Mouse (Mus musculus) limb, embryonic 13.5 days (tissue): ENCODE data around the gene Vmn1r4. TPM values are rescaled to one million over a fixed set of nuclear protein-coding genes. Genes with fewer than 3 reads are reported as not detected.

Experiments
- ATAC-seq: fragments of 200-750 bp; cut with Nextera tagmentation; 2 replicates; pipeline ENCODE4 v1.8.0; 2017; ENCODE audit warnings: low read depth, moderate number of reproducible peaks, moderate TSS enrichment; ENCODE audit not compliant: low FRiP score
- H3K27ac ChIP-seq: fragments of 300-500 bp; sonication (generic); 2 replicates; pipeline ENCODE4 v1.5.1; 2015; ENCODE audit warnings: inconsistent platforms, mild to moderate bottlenecking, moderate library complexity
- H3K27me3 ChIP-seq: fragments of 300-500 bp; sonication (generic); 2 replicates; pipeline ENCODE4 v1.6.1; 2015; ENCODE audit warnings: mild to moderate bottlenecking, inconsistent platforms
- H3K36me3 ChIP-seq: fragments of 300-500 bp; sonication (generic); 2 replicates; pipeline ENCODE4 v1.6.1; 2015; ENCODE audit warnings: inconsistent platforms, mild to moderate bottlenecking, moderate library complexity
- H3K4me1 ChIP-seq: fragments of 300-500 bp; sonication (generic); 2 replicates; pipeline ENCODE4 v1.6.1; 2015; ENCODE audit warnings: inconsistent platforms
- H3K4me2 ChIP-seq: fragments of 300-500 bp; sonication (generic); replicated peaks from 2 replicates; pipeline ENCODE4 v1.6.1; 2015; ENCODE audit warnings: inconsistent platforms, mild to moderate bottlenecking, moderate library complexity
- H3K4me3 ChIP-seq: fragments of 300-500 bp; sonication (generic); 2 replicates; pipeline ENCODE4 v1.5.1; 2015; ENCODE audit warnings: moderate library complexity, mild to moderate bottlenecking, inconsistent platforms
- H3K9ac ChIP-seq: fragments of 300-500 bp; sonication (generic); 2 replicates; pipeline ENCODE4 v1.6.1; 2015; ENCODE audit warnings: mild to moderate bottlenecking, inconsistent platforms
- H3K9me3 ChIP-seq: fragments of 300-500 bp; sonication (generic); 2 replicates; pipeline ENCODE4 v1.6.1; 2016; ENCODE audit warnings: inconsistent platforms
- WGBS: fragments of 180-500 bp; shearing (Covaris S2); methylation state at CpG from one replicate; pipeline ENCODE4 v1.1.7; 2015; 5-methylcytosine and 5-hydroxymethylcytosine counted together
- polyA plus RNA-seq: library from polyadenylated mRNA; unstranded; fragments of >200 nt; fragmentation: Nextera tagmentation; extraction: Ambion mirVana; gene quantifications from 2 replicates; pipeline ENCODE4 v1.2.1, GENCODE M21; 2015

Gene Vmn1r4
- polyA plus RNA-seq, 1 experiment from 2014 or later = 0.11 TPM

DNA sequence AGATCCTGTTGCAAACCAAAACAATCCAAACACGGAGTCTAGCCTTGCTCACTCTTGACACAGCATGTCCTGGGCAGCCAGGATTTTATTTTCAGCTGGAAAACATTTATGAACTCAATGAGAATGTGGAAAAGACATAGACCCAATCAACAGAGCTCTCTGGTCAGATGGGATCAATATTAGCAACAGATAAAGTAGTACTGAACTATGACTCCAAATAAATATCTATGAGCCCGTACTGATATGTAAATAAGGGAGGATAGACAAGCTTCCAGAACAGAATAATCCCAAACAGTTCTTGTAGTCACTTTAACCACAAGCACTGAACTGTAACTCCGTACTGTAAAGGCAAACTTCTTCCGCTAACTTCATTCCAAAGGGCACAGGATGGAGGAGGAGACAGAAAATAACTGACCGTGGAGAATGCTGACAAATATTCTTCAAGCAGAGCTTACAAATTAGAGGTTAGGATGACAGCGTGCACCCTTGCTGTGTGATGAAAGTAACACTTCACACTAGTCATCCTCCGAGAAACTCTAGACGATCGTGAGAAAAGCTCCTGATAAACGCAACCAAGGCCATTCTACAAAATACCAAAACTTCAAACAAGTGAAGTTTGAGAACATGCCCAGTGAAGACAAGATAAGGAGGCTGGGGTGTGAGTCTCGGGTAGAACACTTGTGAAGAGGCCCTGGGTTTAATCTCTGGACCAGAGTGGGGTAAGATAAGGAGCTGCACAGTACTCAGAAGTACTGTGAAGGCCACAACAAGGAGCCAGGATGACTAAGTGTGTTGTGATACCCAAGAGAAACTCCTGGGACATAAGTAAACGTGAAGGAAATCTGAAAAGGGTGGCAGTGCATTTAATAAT lies 3.4 kb upstream of the Vmn1r4 start:
- no peak for ATAC-seq
- Histone ChIP-seq H3K4me1 (peaks cover 10% of the 10 kb centered on the region; the same call in 1 of the 2 replicates), H3K4me2 (no peak overlapping the region), H3K36me3 (no peaks in the 10 kb centered on the region), H3K27me3 (no peaks in the 10 kb centered on the region), H3K9ac (no peak overlapping the region), H3K4me3 (no peak overlapping the region), H3K9me3 (no peaks in the 10 kb centered on the region), H3K27ac (no peak overlapping the region)
- 75% methylated on average over 12 of the region's 12 CpGs for WGBS

GRCm38 (mm10) chr6:56923331-56923725 lies 487 bp upstream of the Vmn1r4 start:
- Histone ChIP-seq H3K27me3 (no peaks in the 10 kb centered on the region), H3K9me3 (no peaks in the 10 kb centered on the region), H3K9ac (peak overlapping the region; percentile 83), H3K4me3 (peak overlapping the region; percentile 69), H3K4me1 (peaks cover 10% of the 10 kb centered on the region; the same call in 1 of the 2 replicates), H3K4me2 (peak overlapping the region; percentile 63), H3K36me3 (no peaks in the 10 kb centered on the region), H3K27ac (peak overlapping the region; percentile 74; the same call in 1 of the 2 replicates)
- under 1% methylated on average over 25 of the region's 25 CpGs for WGBS
- ATAC-seq = no peak

DNA sequence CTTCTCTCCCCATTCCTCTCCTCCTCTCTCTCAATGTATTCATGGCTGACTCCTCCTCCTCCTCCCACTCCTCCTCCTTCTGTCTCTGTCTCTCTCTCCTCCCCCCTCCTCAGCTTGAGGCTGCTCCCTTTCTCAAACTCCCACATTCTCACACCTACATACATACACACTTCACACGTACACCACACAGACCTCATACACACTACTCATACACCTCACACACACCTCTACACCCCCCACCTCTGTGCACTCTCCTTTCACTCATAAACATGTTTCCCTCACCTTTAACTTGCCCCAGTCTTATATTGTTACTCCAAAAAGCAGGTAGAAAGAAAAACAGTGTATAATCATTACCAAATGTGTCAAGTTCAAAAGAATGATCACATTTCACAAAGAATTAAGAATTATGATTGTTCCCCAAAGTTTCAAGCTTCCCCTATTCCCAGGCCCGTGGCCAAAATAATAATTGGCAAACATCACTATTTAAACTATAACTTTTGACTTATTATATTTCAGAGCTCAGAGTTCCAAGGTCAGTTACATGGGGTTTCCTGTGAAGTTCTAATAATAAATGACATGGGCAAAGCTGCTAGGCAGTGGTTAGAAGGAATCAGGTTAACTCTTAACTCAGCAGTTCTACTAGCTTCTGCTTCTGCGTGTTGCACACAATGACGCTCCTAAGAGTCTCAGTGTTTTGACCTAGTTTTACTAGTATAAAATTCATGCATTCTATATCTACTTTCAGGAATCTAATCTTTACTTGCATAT lies 8.0 kb downstream of the Vmn1r4 start:
- no peak overlapping the region for H3K4me2 ChIP-seq
- peaks cover 4% of the 10 kb centered on the region; the same call in 1 of the 2 replicates for H3K9me3 ChIP-seq
- H3K4me1 ChIP-seq = no peaks in the 10 kb centered on the region
- H3K4me3 ChIP-seq = no peak overlapping the region
- ATAC-seq = peak; percentile 83
- H3K27ac ChIP-seq = no peak overlapping the region
- WGBS = 50% methylated on average over 4 of the region's 4 CpGs
- H3K27me3 ChIP-seq = no peaks in the 10 kb centered on the region
- H3K36me3 ChIP-seq = no peaks in the 10 kb centered on the region
- H3K9ac ChIP-seq = no peak overlapping the region

DNA sequence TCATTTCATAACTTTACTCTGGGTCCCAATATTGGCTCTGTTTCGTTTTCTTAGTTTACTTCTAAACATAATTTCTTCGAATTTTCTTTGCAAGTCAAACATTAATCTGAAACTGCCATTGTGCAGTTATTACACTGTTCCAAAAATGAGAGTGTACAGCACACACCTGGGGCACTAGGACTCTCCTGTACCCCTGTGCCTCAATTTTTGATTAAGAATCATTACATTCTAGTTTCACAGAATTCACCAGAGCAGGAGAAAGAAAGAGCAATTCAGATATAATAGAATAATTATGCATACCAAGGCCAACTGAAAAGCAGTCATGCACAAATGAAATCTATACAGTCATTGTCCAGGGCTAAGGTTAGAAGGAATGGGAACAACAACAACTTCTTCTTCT lies 8.6 kb downstream of the Vmn1r4 start:
- no peak for ATAC-seq
- no peak overlapping the region for H3K4me2 ChIP-seq
- no peak overlapping the region for H3K4me3 ChIP-seq
- H3K9ac ChIP-seq = no peak overlapping the region
- no peaks in the 10 kb centered on the region for H3K36me3 ChIP-seq
- no peak overlapping the region for H3K27ac ChIP-seq
- 67% methylated on average over 2 of the region's 2 CpGs for WGBS
- no peaks in the 10 kb centered on the region for H3K4me1 ChIP-seq
- no peaks in the 10 kb centered on the region for H3K27me3 ChIP-seq
- H3K9me3 ChIP-seq = peaks cover 4% of the 10 kb centered on the region; the same call in 1 of the 2 replicates

- no peak overlapping the region for H3K4me3 ChIP-seq
- no peak for ATAC-seq
- H3K9me3 ChIP-seq = peaks cover 4% of the 10 kb centered on the region; the same call in 1 of the 2 replicates
- 85% methylated on average over 4 of the region's 4 CpGs for WGBS
- no peak overlapping the region for H3K4me2 ChIP-seq
- no peaks in the 10 kb centered on the region for H3K36me3 ChIP-seq
- no peaks in the 10 kb centered on the region for H3K4me1 ChIP-seq
- no peak overlapping the region for H3K27ac ChIP-seq
- H3K27me3 ChIP-seq = no peaks in the 10 kb centered on the region
- H3K9ac ChIP-seq = no peak overlapping the region
Observed at GRCm38 (mm10) chr6:56934366-56934765, 10.6 kb downstream of the Vmn1r4 start.

GRCm38 (mm10) chr6:56956436-56956835 lies 32.6 kb downstream of the Vmn1r4 start:
- H3K27ac ChIP-seq = no peak overlapping the region
- 87% methylated on average over 5 of the region's 5 CpGs for WGBS
- H3K4me3 ChIP-seq = no peak overlapping the region
- H3K4me1 ChIP-seq = no peaks in the 10 kb centered on the region
- H3K9ac ChIP-seq = no peak overlapping the region
- H3K36me3 ChIP-seq = no peaks in the 10 kb centered on the region
- no peaks in the 10 kb centered on the region for H3K9me3 ChIP-seq
- no peak overlapping the region for H3K4me2 ChIP-seq
- no peak for ATAC-seq
- H3K27me3 ChIP-seq = no peaks in the 10 kb centered on the region

DNA sequence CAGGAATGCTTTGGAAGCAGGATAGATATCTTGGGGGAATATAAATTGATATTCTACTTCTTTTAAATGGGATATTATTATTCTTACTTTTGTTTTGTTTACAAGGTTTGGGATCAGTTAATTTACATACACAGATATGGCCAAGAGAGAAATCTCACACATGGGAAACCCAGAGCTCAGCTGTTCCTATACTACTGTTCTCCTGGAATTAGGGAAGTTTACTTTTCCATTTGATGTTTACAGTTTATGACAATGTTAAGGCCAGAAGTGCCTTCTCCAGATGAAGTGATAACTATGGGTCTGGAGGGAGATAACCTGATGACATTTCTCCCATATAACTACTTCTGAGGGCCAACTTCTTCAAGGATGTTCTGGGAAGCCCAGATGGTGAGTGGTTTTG lies 46.2 kb downstream of the Vmn1r4 start, which contains the start of gene Vmn1r5:
TSS of gene Vmn1r5 (plus strand) at position 301 of the 400 bp plus-strand sequence.
- no peak within 1 kb of the TSS for H3K4me2 ChIP-seq
- H3K9me3 ChIP-seq = no peaks in the 10 kb centered on the region
- H3K27me3 ChIP-seq = no peaks in the 10 kb centered on the region
- no peak within 1 kb of the TSS for H3K9ac ChIP-seq
- no peak within 1 kb of the TSS for H3K27ac ChIP-seq
- H3K36me3 ChIP-seq = no peaks in the 10 kb centered on the region
- no peak for ATAC-seq
- H3K4me1 ChIP-seq = no peaks in the 10 kb centered on the region
- no peak within 1 kb of the TSS for H3K4me3 ChIP-seq

GRCm38 (mm10) chr6:56996943-56997342 lies 73.1 kb downstream of the Vmn1r4 start, which contains the start of gene Vmn1r6:
Gene Vmn1r6, plus strand, starts transcription at chr6:56997243.
- H3K36me3 ChIP-seq = no peaks in the 10 kb centered on the region
- no peaks in the 10 kb centered on the region for H3K27me3 ChIP-seq
- H3K27ac ChIP-seq = no peak within 1 kb of the TSS
- no peak within 1 kb of the TSS for H3K4me3 ChIP-seq
- 81% methylated on average over 2 of the region's 2 CpGs for WGBS
- no peak for ATAC-seq
- H3K9ac ChIP-seq = no peak within 1 kb of the TSS
- H3K4me2 ChIP-seq = no peak within 1 kb of the TSS
- no peaks in the 10 kb centered on the region for H3K9me3 ChIP-seq
- H3K4me1 ChIP-seq = no peaks in the 10 kb centered on the region

Other genes with a start within 250 kb of the Vmn1r4 start
- gene Lsm5, start 219.3 kb upstream of the Vmn1r4 start, polyA plus RNA-seq = 159 and 162 TPM in 2 replicates
- 11.6 and 13.7 TPM in 2 replicates for gene Avl9, start 209.1 kb upstream of the Vmn1r4 start, polyA plus RNA-seq
- gene Kbtbd2, start 126.2 kb upstream of the Vmn1r4 start, polyA plus RNA-seq = 28.0 and 30.5 TPM in 2 replicates
- gene Fkbp9, start 92.0 kb upstream of the Vmn1r4 start, polyA plus RNA-seq = 181 and 185 TPM in 2 replicates
- gene Nt5c3, start 83 bp upstream of the Vmn1r4 start, polyA plus RNA-seq = 63.0 and 67.0 TPM in 2 replicates
- gene Vmn1r5, start 46.3 kb downstream of the Vmn1r4 start, polyA plus RNA-seq = not detected in 2 replicates
- not detected in 2 replicates for gene Vmn1r6, start 73.2 kb downstream of the Vmn1r4 start, polyA plus RNA-seq
- not detected in 2 replicates for gene Vmn1r7, start 101.3 kb downstream of the Vmn1r4 start, polyA plus RNA-seq
- gene Vmn1r8, start 108.3 kb downstream of the Vmn1r4 start, polyA plus RNA-seq = not detected in 2 replicates
- not detected in 2 replicates for gene Vmn1r9, start 142.8 kb downstream of the Vmn1r4 start, polyA plus RNA-seq
- gene Vmn1r10, start 185.4 kb downstream of the Vmn1r4 start, polyA plus RNA-seq = not detected in 2 replicates
- not detected in 2 replicates for gene Vmn1r11, start 209.4 kb downstream of the Vmn1r4 start, polyA plus RNA-seq
- gene Vmn1r12, start 232.9 kb downstream of the Vmn1r4 start, polyA plus RNA-seq = not detected in 2 replicates